Mouse (Mus musculus) MEL (cell line): ENCODE data around the gene Ak5. TPM values are rescaled to one million over a fixed set of nuclear protein-coding genes. Genes with fewer than 3 reads are reported as not detected.
A peak's percentile ranks its signal among the peaks of the same experiment; 100 is the strongest.

Experiments
- DNase-seq: peaks from one replicate; pipeline ENCODE4 v3.0.0; 2011; ENCODE audit warnings: low read depth, low spot score
- H3K27ac ChIP-seq: 2 replicates; pipeline ENCODE4 v1.5.1; 2012; ENCODE audit warnings: low read depth, mild to moderate bottlenecking, control low read depth, low read length, moderate library complexity; ENCODE audit not compliant: control insufficient read depth
- H3K27me3 ChIP-seq, 2 experiments: fragments of 150-350 bp in 1 of 2; sonication (generic) in 1 of 2; 2 replicates each; pipeline ENCODE4 v1.6.1; 2012; ENCODE audit warnings: low read length in 2 of 2, mild to moderate bottlenecking in 2 of 2, improper control_type of control experiment in 1 of 2, moderate library complexity in 1 of 2; ENCODE audit not compliant: insufficient read depth in 2 of 2, control insufficient read depth in 1 of 2
- H3K36me3 ChIP-seq, 2 experiments: 2 replicates each; pipeline ENCODE4 v1.6.1; 2012 to 2014; ENCODE audit warnings: low read length in 2 of 2, improper control_type of control experiment in 1 of 2, inconsistent platforms in 1 of 2, mild to moderate bottlenecking in 1 of 2; ENCODE audit not compliant: insufficient read depth in 2 of 2, control insufficient read depth in 1 of 2
- H3K4me1 ChIP-seq, 2 experiments: fragments of 150-350 bp in 1 of 2; sonication (generic) in 1 of 2; 2 replicates each; pipeline ENCODE4 v1.6.1; 2012; ENCODE audit warnings: low read length in 2 of 2, improper control_type of control experiment in 1 of 2, mild to moderate bottlenecking in 1 of 2; ENCODE audit not compliant: insufficient read depth in 2 of 2, control insufficient read depth in 1 of 2
- H3K4me3 ChIP-seq, 2 experiments: fragments of 150-350 bp in 1 of 2; sonication (generic) in 1 of 2; 2 replicates each; pipeline ENCODE4 v1.5.1; 2012; ENCODE audit warnings: low read depth in 2 of 2, low read length in 2 of 2, mild to moderate bottlenecking in 2 of 2, moderate library complexity in 2 of 2, control low read depth in 1 of 2, improper control_type of control experiment in 1 of 2; ENCODE audit not compliant: control insufficient read depth in 1 of 2, insufficient read depth in 1 of 2
- H3K79me2 ChIP-seq: 2 replicates; pipeline ENCODE4 v1.6.1; 2012; ENCODE audit warnings: mild to moderate bottlenecking, low read length, moderate library complexity; ENCODE audit not compliant: control insufficient read depth, poor library complexity, insufficient read depth
- H3K9ac ChIP-seq: 2 replicates; pipeline ENCODE4 v1.6.1; 2012; ENCODE audit warnings: low read depth, mild to moderate bottlenecking, control low read depth, low read length, moderate library complexity; ENCODE audit not compliant: control insufficient read depth, poor library complexity, severe bottlenecking
- H3K9me3 ChIP-seq: fragments of 150-350 bp; sonication (generic); replicated peaks from 2 replicates; pipeline ENCODE4 v1.6.1; 2012; ENCODE audit warnings: mild to moderate bottlenecking, low read length, improper control_type of control experiment, moderate library complexity; ENCODE audit not compliant: insufficient read depth
- BHLHE40 ChIP-seq: IDR thresholded peaks from 2 replicates; pipeline ENCODE4 v1.6.1; 2012; ENCODE audit warnings: low read depth, mild to moderate bottlenecking, inconsistent platforms, low read length, improper control_type of control experiment, borderline replicate concordance
- CHD1 ChIP-seq: IDR thresholded peaks from 2 replicates; pipeline ENCODE4 v1.6.1; 2012; ENCODE audit warnings: low read depth, mild to moderate bottlenecking, inconsistent platforms, low read length, improper control_type of control experiment
- E2F4 ChIP-seq: IDR thresholded peaks from 2 replicates; pipeline ENCODE4 v1.6.1; 2011; ENCODE audit warnings: low read depth, low read length, improper control_type of control experiment, borderline replicate concordance
- EP300 ChIP-seq, 2 experiments: IDR thresholded peaks; 2 replicates each; pipeline ENCODE4 v1.6.1; 2011; ENCODE audit warnings: improper control_type of control experiment in 2 of 2, low read length in 2 of 2, low read depth in 1 of 2, mild to moderate bottlenecking in 1 of 2
- ETS1 ChIP-seq: IDR thresholded peaks from 2 replicates; pipeline ENCODE4 v1.6.1; 2012; ENCODE audit warnings: low read depth, mild to moderate bottlenecking, inconsistent platforms, low read length, improper control_type of control experiment, moderate library complexity
- GATA1 ChIP-seq: IDR thresholded peaks from 2 replicates; pipeline ENCODE4 v1.6.1; 2011; ENCODE audit warnings: low read depth, low read length, improper control_type of control experiment
- MAX ChIP-seq: IDR thresholded peaks from 2 replicates; pipeline ENCODE4 v1.6.1; 2011; ENCODE audit warnings: low read length, improper control_type of control experiment
- MAZ ChIP-seq: IDR thresholded peaks from 2 replicates; pipeline ENCODE4 v1.6.1; 2012; ENCODE audit warnings: low read depth, mild to moderate bottlenecking, inconsistent platforms, low read length, improper control_type of control experiment
- MEF2A ChIP-seq: IDR thresholded peaks from 2 replicates; pipeline ENCODE4 v1.6.1; 2014; ENCODE audit warnings: low read depth, mild to moderate bottlenecking, inconsistent platforms, low read length, improper control_type of control experiment; ENCODE audit not compliant: poor library complexity, insufficient replicate concordance, severe bottlenecking; ENCODE audit errors: extremely low read depth
- MXI1 ChIP-seq: IDR thresholded peaks from 2 replicates; pipeline ENCODE4 v1.6.1; 2011; ENCODE audit warnings: mild to moderate bottlenecking, low read depth, low read length, improper control_type of control experiment
- MYB ChIP-seq: IDR thresholded peaks from 2 replicates; pipeline ENCODE4 v1.6.1; 2011; ENCODE audit warnings: mild to moderate bottlenecking, low read depth, low read length, improper control_type of control experiment
- MYC ChIP-seq: IDR thresholded peaks from 2 replicates; pipeline ENCODE4 v1.6.1; 2011; ENCODE audit warnings: low read depth, mild to moderate bottlenecking, low read length, improper control_type of control experiment, moderate library complexity
- RCOR1 ChIP-seq: IDR thresholded peaks from 2 replicates; pipeline ENCODE4 v1.6.1; 2012; ENCODE audit warnings: low read depth, mild to moderate bottlenecking, inconsistent platforms, low read length, improper control_type of control experiment
- SIN3A ChIP-seq: IDR thresholded peaks from 2 replicates; pipeline ENCODE4 v1.6.1; 2012; ENCODE audit warnings: low read length, improper control_type of control experiment, inconsistent platforms
- TAL1 ChIP-seq: IDR thresholded peaks from 2 replicates; pipeline ENCODE4 v1.6.1; 2012; ENCODE audit warnings: mild to moderate bottlenecking, inconsistent platforms, low read length, moderate library complexity, mixed read lengths
- TCF12 ChIP-seq: IDR thresholded peaks from 2 replicates; pipeline ENCODE4 v1.6.1; 2014; ENCODE audit warnings: low read depth, mild to moderate bottlenecking, inconsistent platforms, low read length, improper control_type of control experiment, moderate library complexity
- ZKSCAN1 ChIP-seq: IDR thresholded peaks from 2 replicates; pipeline ENCODE4 v1.6.1; 2012; ENCODE audit warnings: low read depth, mild to moderate bottlenecking, inconsistent platforms, low read length, improper control_type of control experiment, moderate library complexity
- ZNF384 ChIP-seq: IDR thresholded peaks from 2 replicates; pipeline ENCODE4 v1.6.1; 2012; ENCODE audit warnings: low read depth, mild to moderate bottlenecking, inconsistent platforms, low read length, improper control_type of control experiment
- polyA plus RNA-seq, 2 experiments: library from polyadenylated mRNA; stranded (reverse) in 1 of 2; unstranded in 1 of 2; fragments of >175 nt in 1 of 2; fragments of >200 nt in 1 of 2; gene quantifications; 2 replicates each; pipeline versions ENCODE4 v1.2.1 to v1.2.4; 2012; ENCODE audit warnings: low replicate concordance in 2 of 2, low read depth in 1 of 2; ENCODE audit not compliant: insufficient read length in 2 of 2, insufficient read depth in 1 of 2, missing spikeins in 1 of 2
- total RNA-seq: library from RNA; depleted of rRNA; stranded (reverse); fragments of 300-350 nt; gene quantifications from 2 replicates; pipeline ENCODE4 v1.2.3, GENCODE M21; 2012

The Ak5 gene
- total and polyA plus RNA-seq, 3 experiments: 0.06 to 0.31 TPM; not detected in 1

DNA sequence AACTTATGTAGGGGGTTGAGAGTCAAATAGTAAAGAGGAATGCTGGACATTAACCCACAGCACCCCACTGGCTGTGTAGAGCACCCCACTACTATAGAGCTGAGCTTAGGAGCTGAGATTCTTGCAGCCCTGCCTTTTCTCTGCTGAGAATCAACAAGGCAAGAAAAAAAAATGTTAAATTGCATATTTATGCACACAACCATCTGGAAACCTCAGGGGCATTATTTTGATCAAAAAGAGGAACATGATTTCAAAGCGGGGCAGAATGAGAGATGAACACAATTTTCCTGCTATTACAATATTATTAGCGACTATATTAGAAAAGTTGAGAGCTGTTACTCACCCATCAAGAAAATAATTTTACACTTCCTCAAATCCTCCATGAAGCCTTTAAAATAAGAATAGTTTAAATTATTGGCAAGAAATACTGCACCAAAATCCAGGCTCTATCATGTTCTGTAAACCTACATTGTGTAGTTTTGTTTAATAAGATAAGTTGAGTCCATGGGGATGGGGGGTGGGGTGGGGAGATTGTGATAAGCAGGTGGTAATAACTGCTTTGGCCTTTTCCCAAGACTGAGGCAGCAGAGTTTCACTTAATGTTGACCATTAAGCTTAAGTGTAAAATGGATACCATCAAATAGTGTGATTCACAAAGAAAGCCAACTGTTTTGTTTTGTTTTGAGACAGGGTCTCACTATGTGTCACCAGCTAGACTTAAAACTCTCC, 169.0 kb downstream of the Ak5 start:
- TF ChIP-seq SIN3A: peak; percentile 54
- TF ChIP-seq CHD1: no peak; the same call in 1 of the 2 replicates
- peak; percentile 87 for TF ChIP-seq ZNF384
- TF ChIP-seq EP300 (IDR thresholded peaks at IDR 0.05; ENCODE audit: low read depth in 1 of 2, low read length in 2 of 2): peak; percentile 85 to 93
- TF ChIP-seq BHLHE40: peak; percentile 13; the same call in 1 of the 2 replicates
- peak; percentile 71; the same call in 1 of the 2 replicates for TF ChIP-seq MYB
- no peak for TF ChIP-seq ZKSCAN1
- TF ChIP-seq MXI1: peak; percentile 53
- TF ChIP-seq RCOR1: peak; percentile 75
- no peak for TF ChIP-seq E2F4
- TF ChIP-seq MEF2A: no peak
- 0 out of 2 replicates have a peak, but pooled peaks have one; percentile 12 for TF ChIP-seq MAX
- TF ChIP-seq TCF12: peak; percentile 95
- peak; percentile 74 for TF ChIP-seq ETS1
- TF ChIP-seq MAZ: 0 out of 2 replicates have a peak, but pooled peaks have one; percentile 38
- no peak for TF ChIP-seq TAL1
- TF ChIP-seq GATA1: peak; percentile 82
- TF ChIP-seq, all 39 proteins: peak for 12
- peaks cover 15 to 18% of the 10 kb centered on the region in 2 experiments for H3K4me1 ChIP-seq
- H3K9me3 ChIP-seq: no peaks in the 10 kb centered on the region
- H3K9ac ChIP-seq: no peak overlapping the region
- H3K36me3 ChIP-seq: peaks cover 0 to 16% of the 10 kb centered on the region in 2 experiments; a peak in 2 of 4 replicates
- no peaks in the 10 kb centered on the region for H3K27me3 ChIP-seq
- H3K4me3 ChIP-seq: 0 out of 4 replicates have a peak overlapping the region, but pooled peaks of 1 of the 2 experiments have one; percentile 18
- H3K79me2 ChIP-seq: no peaks in the 10 kb centered on the region
- peak; percentile 69 for DNase-seq
- H3K27ac ChIP-seq: peak overlapping the region; percentile 66

DNA sequence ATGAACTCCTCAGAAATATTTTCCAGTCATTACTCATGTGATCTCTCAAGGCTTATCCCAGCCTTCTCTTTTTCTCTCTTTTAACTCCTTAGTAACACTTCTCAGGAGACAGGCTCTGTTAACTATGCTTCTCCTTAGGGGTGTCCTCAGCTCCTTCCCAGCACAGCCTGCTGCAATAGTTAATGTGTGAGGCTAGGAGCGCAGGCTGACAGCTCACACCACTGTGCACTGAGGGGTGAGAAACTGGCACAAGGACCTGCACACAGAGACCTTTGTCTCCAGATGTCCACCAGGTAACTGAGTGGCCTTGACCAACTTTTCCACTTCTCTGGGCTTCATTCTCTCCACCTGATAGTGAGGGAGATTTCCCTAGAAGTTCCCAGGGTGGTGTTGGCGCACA, 170.3 kb downstream of the Ak5 start:
- Histone ChIP-seq H3K9me3 (no peaks in the 10 kb centered on the region), H3K27me3 (no peaks in the 10 kb centered on the region), H3K4me3 (no peak overlapping the region), H3K27ac (no peak overlapping the region), H3K4me1 (peaks cover 15 to 18% of the 10 kb centered on the region in 2 experiments), H3K9ac (no peak overlapping the region), H3K36me3 (peaks cover 0 to 16% of the 10 kb centered on the region in 2 experiments; a peak in 2 of 4 replicates), H3K79me2 (no peaks in the 10 kb centered on the region)
- no peak for DNase-seq
- TF ChIP-seq MYC: no peak
